Mouse (Mus musculus): ENCODE data around the gene Srsf1. TPM values are rescaled to one million over a fixed set of nuclear protein-coding genes. Genes with fewer than 3 reads are reported as not detected.
A peak's percentile ranks its signal among the peaks of the same experiment; 100 is the strongest.

The Srsf1 gene
- polyA plus RNA-seq (2012; rRNA removed), result 456 and 624 TPM in 2 replicates

DNA sequence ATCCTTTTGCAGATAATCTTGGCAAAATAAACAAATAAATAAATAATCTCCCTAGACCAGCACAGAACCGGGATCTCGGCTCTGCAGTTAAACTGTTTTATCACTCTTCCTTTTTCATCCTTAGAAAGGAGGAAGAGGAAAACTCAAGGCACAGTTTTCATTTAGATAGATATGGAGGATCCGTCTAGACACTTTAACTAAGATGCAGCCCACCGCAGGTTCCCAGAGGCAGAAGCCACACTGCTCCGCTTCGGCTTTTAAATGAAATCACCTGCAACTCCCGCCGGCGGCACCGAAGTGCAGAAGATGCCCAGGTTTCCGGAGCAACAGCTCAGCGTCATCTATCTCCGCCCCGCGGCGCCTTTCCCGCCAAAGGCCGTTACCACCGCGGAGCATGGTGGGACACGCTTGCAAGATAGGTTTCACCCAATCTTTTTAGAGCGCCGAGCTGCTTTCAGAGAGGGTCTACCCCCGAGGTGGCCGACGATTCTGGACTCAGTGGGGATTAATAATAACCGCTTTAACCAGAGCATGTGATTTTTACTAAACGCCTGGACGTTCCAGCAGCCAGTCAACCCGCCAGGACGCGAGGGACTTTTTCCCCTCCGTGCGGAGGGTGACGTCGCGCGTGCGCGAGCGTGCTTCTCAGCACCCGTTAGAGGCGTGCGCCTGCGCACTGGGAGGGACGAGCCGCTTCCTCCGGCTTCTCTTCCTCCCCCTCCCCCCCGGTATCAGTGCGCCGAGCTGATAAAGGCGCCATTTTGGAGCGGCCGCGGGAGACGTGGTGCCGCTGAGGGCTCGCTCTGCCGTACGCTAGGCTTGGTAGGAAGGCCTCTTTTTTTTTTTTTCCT lies at the start of gene Srsf1:
Srsf1 (plus strand) TSS at position 430 of the 851 bp plus-strand sequence.
- DNase-seq (ENCODE audit: low read depth), result peak; percentile 99
- peak; percentile 83; the same call in 1 of the 2 replicates for TF ChIP-seq POLR2A (IDR thresholded peaks at IDR 0.05; ENCODE audit: borderline replicate concordance, extremely low read depth, insufficient read depth, insufficient read length, poor library complexity, severe bottlenecking)
- TF ChIP-seq CTCF (IDR thresholded peaks at IDR 0.05; ENCODE audit: borderline replicate concordance, extremely low read depth, insufficient read depth, insufficient read length), result no peak

DNA sequence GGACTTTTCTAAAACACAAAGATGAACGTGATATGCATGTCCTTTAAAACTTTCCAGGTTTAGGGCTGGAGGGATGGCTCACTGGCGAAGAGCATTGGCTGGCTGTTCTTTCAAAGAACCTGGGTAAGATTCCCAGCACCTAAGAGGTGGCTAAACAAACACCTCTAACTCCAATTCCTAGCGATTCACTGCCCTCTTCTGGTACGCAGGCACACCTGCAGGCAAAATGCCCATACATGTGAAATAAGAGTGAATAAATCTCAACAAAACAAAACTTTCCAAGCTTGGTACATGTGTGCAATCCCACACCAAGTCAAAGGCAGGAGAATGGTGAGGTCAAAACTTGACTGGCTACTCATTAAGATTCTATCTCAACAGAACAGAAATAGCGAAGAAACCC lies 47.4 kb upstream of the Srsf1 start:
- no peak for DNase-seq (ENCODE audit: low read depth)

DNA sequence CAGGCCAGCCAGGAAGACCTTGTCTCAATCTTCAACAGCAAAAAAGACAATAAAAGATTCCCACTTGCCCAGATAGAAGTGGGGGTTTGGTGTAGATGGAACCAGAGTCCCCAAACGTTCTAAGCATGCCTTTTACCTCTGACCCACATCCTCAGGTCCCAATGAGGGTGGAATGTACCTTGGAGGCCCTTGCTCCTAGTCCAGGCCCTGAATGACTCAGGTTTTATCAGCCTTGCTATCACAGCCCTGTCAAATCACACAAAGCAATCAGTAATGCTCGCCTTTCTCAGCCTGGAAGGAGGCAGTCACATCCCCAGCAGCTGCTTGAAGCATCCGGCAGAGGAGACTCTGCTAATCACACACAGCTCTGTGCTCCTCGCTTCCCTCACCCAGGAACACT lies 44.4 kb upstream of the Srsf1 start:
- DNase-seq (ENCODE audit: low read depth), result no peak
- TF ChIP-seq CTCF (IDR thresholded peaks at IDR 0.05; ENCODE audit: borderline replicate concordance, extremely low read depth, insufficient read depth, insufficient read length) (no peak), POLR2A (IDR thresholded peaks at IDR 0.05; ENCODE audit: borderline replicate concordance, extremely low read depth, insufficient read depth, insufficient read length, poor library complexity, severe bottlenecking) (no peak)

More for the DNA sequence above, 47.4 kb upstream of the Srsf1 start:
- TF ChIP-seq POLR2A (IDR thresholded peaks at IDR 0.05; ENCODE audit: borderline replicate concordance, extremely low read depth, insufficient read depth, insufficient read length, poor library complexity, severe bottlenecking) (no peak), CTCF (IDR thresholded peaks at IDR 0.05; ENCODE audit: borderline replicate concordance, extremely low read depth, insufficient read depth, insufficient read length) (no peak)

DNA sequence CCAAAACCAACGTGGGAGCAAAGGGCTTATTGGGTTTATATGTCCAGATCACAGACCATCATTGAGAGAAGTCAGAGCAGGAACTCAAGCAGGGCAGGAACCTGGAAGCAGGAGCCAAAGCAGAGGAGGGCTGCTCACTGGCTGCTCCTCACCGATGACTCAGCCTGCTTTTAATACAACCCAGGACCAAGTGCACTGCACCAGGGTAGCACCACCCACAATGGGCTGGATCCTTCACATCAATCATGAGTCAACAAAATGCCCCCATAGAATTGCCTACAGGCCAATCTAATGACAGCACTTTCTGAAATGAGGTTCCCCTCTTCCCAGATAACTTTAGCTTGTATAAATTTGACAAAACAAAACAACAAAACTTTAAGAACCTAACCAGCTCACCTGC lies 43.0 kb upstream of the Srsf1 start:
- TF ChIP-seq POLR2A (IDR thresholded peaks at IDR 0.05; ENCODE audit: borderline replicate concordance, extremely low read depth, insufficient read depth, insufficient read length, poor library complexity, severe bottlenecking) (no peak), CTCF (IDR thresholded peaks at IDR 0.05; ENCODE audit: borderline replicate concordance, extremely low read depth, insufficient read depth, insufficient read length) (no peak)
- DNase-seq (ENCODE audit: low read depth), result no peak

DNA sequence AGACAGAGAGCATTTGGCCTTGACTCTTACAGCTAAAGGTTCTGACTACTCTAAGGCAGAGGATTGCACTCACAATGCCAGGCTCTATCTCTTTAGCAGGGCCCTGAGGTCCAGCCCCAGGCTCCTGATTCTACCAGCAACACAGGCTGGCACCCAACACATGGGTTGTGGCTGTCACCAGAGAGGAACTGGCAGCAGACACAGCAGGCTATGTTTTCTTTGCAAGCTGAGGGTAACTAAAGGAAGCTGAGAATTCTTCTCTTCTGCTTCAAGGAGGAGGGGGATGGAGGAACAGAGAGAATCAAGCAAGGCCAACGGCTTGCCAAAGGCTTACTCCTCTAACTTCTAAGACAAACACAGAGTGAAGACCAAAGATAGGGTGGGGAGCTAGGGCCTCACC lies 38.5 kb upstream of the Srsf1 start:
- DNase-seq (ENCODE audit: low read depth), result peak; percentile 73
- no peak for TF ChIP-seq CTCF (IDR thresholded peaks at IDR 0.05; ENCODE audit: borderline replicate concordance, extremely low read depth, insufficient read depth, insufficient read length)
- TF ChIP-seq POLR2A (IDR thresholded peaks at IDR 0.05; ENCODE audit: borderline replicate concordance, extremely low read depth, insufficient read depth, insufficient read length, poor library complexity, severe bottlenecking), result no peak

DNA sequence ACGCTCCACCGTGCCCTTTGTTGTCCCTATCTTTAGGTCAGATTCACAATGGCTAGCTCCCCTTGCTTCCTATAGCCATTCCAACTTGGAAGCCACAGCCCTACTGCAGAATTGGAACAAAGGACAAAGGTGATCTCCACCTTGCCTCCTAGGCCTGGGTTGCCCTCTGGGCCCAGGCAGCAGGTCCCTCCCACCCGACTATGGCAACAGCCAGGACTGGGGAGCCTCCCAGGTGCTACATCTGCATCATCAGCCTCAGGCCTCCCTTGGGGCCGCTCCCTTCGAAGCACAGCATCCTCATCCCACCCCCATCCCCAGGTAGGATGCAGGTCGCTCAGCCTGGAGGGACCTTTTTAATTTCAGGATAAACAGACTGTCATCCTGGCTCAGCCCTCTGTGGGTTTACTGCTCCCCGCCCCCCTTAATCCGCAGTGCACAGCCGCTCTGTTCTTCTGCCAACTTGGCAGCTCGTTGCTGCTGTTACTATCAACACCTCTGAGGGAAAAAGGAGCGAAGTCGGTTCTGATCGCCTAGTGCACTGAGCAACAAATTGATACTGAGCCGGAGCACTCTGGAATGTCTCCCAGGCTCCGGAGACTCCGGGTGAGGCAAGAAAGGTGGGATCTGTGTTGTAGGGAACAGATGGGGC lies 37.5 kb upstream of the Srsf1 start:
- TF ChIP-seq POLR2A (IDR thresholded peaks at IDR 0.05; ENCODE audit: borderline replicate concordance, extremely low read depth, insufficient read depth, insufficient read length, poor library complexity, severe bottlenecking), result no peak
- no peak for TF ChIP-seq CTCF (IDR thresholded peaks at IDR 0.05; ENCODE audit: borderline replicate concordance, extremely low read depth, insufficient read depth, insufficient read length)
- peak; percentile 94 for DNase-seq (ENCODE audit: low read depth)

DNA sequence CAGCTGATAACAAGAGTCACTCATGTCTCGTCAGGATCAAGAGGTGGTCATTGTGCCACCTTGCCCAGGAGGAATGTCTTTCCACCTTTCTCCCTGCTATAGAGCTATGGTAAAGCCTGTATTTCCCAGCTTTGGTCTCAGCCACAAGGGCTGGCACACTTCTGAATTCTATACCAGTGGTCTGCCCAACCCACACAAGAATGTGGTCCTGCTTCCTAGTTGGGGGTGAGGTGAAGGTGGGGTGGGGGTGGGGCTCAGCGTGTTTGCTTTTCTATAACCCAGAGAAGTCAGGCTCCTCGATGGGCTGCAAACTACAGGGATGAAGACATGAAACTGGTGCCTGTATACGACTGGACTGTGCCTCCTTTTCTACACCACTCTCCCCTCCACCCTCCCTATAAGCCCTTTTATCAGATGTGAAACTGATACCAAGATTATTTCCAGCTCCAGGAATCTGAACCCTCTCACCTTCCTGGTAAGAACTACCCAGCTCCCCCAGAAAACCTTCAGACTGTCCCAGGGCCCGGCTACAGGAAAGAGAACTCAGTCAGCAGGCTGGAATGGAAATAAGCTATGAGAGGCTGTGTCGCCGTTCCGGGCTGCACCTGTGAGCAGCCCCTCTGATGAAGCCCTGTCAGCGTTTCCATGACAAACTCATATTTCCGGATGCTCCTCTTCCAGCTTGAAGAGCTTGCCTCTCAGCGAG lies 35.8 kb upstream of the Srsf1 start:
- TF ChIP-seq CTCF (IDR thresholded peaks at IDR 0.05; ENCODE audit: borderline replicate concordance, extremely low read depth, insufficient read depth, insufficient read length), result no peak
- TF ChIP-seq POLR2A (IDR thresholded peaks at IDR 0.05; ENCODE audit: borderline replicate concordance, extremely low read depth, insufficient read depth, insufficient read length, poor library complexity, severe bottlenecking), result no peak
- DNase-seq (ENCODE audit: low read depth), result peak; percentile 31

DNA sequence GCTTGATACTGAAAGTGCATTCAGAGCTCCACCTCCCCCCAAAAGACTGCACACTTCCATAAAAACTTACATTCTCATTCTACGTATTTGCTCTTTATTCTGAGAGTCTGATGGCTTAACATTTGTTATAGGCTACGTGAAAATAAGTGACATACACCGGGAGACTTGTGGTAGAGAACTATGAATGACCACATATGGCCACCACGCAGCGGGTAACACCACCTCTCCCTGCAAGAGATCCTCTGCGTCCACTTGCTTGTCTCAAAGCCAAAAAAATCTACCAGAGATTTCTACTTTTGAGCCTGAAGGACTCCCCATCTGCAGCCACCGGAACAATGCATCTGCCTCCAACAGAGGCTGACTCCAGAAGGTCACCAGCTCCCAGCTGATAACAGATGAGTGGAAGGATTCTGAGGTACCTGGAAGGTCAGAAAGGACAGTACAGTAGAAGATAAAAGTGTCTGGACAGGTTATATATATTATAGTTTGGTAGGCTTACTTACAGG lies 35.2 kb upstream of the Srsf1 start:
- DNase-seq (ENCODE audit: low read depth), result no peak
- no peak for TF ChIP-seq CTCF (IDR thresholded peaks at IDR 0.05; ENCODE audit: borderline replicate concordance, extremely low read depth, insufficient read depth, insufficient read length)
- TF ChIP-seq POLR2A (IDR thresholded peaks at IDR 0.05; ENCODE audit: borderline replicate concordance, extremely low read depth, insufficient read depth, insufficient read length, poor library complexity, severe bottlenecking), result no peak

DNA sequence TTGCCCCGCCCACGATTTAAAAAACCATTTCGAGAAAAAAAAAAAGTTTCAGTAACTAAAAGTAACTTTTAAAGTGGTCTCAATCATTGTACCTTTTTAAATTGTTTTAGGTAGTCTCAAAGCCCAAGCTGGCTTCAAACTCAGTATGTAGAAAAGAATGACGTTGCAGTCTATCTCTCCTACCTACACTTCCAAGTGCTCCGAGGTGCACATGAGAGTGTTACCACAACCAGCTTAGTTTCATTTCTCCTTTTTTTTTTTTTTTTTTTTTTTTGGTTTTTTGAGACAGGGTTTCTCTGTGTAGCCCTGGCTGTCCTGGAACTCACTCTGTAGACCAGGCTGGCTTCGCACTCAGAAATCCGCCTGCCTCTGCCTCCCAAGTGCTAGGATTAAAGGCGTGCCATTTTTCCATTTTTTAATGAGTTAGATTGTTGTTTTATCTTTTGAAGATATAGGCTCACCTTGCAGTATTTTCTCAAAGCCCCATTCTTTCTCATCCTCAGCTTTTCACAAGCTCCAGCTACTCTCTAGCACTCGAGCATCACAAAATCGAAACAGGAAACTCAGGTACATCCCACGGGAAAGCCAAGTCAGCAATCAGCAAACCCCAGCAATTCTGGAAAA lies 34.4 kb upstream of the Srsf1 start:
- no peak for DNase-seq (ENCODE audit: low read depth)
- TF ChIP-seq POLR2A (IDR thresholded peaks at IDR 0.05; ENCODE audit: borderline replicate concordance, extremely low read depth, insufficient read depth, insufficient read length, poor library complexity, severe bottlenecking), result no peak
- TF ChIP-seq CTCF (IDR thresholded peaks at IDR 0.05; ENCODE audit: borderline replicate concordance, extremely low read depth, insufficient read depth, insufficient read length), result no peak

DNA sequence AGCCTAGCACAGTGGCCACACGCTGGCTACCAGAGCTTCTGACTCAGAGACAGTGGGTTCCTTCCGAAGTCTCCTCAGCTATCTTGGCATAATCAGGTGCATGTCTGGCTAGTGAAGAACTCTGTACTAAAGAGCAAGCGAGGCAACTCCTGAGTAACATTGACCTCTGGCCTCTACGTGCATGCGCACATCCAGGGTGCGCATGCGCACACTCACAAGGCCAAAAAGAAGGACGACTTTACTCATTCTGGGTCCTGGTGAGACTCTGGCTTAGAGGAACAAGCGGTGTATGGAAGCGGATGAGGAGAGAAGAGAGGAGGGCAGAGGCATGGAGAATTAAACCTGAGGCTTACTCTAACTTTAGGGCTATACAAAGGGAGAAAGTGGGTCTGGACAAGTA lies 33.5 kb upstream of the Srsf1 start:
- no peak for TF ChIP-seq CTCF (IDR thresholded peaks at IDR 0.05; ENCODE audit: borderline replicate concordance, extremely low read depth, insufficient read depth, insufficient read length)
- no peak for TF ChIP-seq POLR2A (IDR thresholded peaks at IDR 0.05; ENCODE audit: borderline replicate concordance, extremely low read depth, insufficient read depth, insufficient read length, poor library complexity, severe bottlenecking)
- no peak for DNase-seq (ENCODE audit: low read depth)

Measured in brain, embryonic 14.5 days (tissue).